Mouse (Mus musculus): ENCODE results near the gene Pla2g4e.

DNA sequence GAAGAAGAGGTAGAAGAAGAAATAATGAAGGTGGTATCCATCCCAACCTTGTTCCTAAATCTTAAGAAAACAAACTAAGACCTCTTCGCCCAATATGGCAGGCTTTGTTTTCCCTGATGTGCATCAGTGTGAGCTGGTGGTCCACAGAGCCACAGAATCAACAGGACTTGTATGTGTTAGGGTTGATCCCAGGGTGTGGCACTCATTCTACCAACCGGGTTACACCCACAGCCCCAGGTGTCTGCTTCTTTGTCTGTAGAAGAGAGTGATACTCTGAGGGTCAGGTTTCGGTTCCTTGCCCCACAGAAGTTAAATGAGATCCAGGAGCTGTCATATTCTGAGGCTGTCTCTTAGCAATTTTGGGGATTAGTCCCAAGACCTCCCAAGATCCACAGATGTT is 16.2 kb upstream of the Pla2g4e start:
- TF ChIP-seq CTCF (IDR thresholded peaks at IDR 0.05; ENCODE audit: extremely low read depth, insufficient read depth, low read length) (no peak), POLR2A (IDR thresholded peaks at IDR 0.05; ENCODE audit: extremely low read depth, insufficient read depth, low read length) (no peak)
